ENCODE assay signal across 20 mouse cellular contexts in the genomic region with DNA sequence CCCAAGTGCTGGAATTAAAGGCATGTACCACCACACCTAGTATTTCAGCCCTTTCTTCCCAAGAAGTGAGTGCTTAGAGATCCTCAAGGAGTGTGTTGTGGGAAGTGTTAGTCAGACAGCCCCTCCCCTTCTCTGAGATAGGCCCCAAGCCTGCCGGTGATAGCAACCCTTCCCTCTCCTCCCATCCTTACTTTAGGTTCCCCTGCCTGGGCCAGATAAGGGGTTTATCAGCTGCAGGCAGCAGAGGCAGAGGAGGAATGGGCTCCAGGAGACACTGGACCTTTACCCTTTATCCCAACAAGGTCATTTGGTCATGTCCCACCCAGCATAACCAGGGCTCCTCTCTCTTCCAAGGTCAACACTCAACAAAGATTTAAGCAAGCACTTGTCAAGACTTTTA. TPM values are rescaled to one million over a fixed set of nuclear protein-coding genes. Genes with fewer than 3 reads are reported as not detected.
DNase-seq lines count a peak whose midpoint lies in the region; ATAC-seq lines count a peak whose summit lies in the region.
"Had no signal": no experiment of that assay in that cellular context is flagged by ENCODE, and none has a peak within 500 bp of the region (broad histone marks: within the 10 kb centered on the region; RNA-seq: fewer than 3 reads in every experiment).

No protein-coding gene starts in this region.

- peak overlapping the region; percentile 85 for H3K4me2 ChIP-seq in heart, embryonic 13.5 days
- no peak overlapping the region for H3K4me2 ChIP-seq in intestine, embryonic 16.5 days (ENCODE audit: low read depth, low read length)
- H3K4me2 ChIP-seq: forebrain, embryonic 15.5 days; lung, embryonic 15.5 days; neural tube, embryonic 13.5 days had no signal

- 0 out of 2 replicates have a peak overlapping the region, but pooled peaks have one; percentile 48 for H3K9ac ChIP-seq in heart, embryonic 13.5 days
- H3K9ac ChIP-seq in intestine, embryonic 16.5 days (ENCODE audit: low read depth, low read length), result no peak overlapping the region
- H3K9ac ChIP-seq: forebrain, embryonic 15.5 days; lung, embryonic 15.5 days; neural tube, embryonic 13.5 days had no signal

- intact Hi-C loops in gastrocnemius, postnatal 14 days (cut with DNase I; ENCODE audit: low total_unique reads), result loop anchor here (5.0 kb wide), 1 partner anchor 51 kb away; no protein-coding TSS in a partner anchor

- H3K27ac ChIP-seq in heart, embryonic 13.5 days (replicated peaks), result peak overlapping the region; percentile 66
- no peak overlapping the region for H3K27ac ChIP-seq in intestine, embryonic 16.5 days (ENCODE audit: low read length)
- H3K27ac ChIP-seq: forebrain, embryonic 15.5 days; lung, embryonic 15.5 days; neural tube, embryonic 13.5 days had no signal

- ATAC-seq in heart, embryonic 13.5 days (ENCODE audit: extremely low read depth, insufficient number of reproducible peaks, low FRiP score, low TSS enrichment), result peak; percentile 43; the same call in 1 of the 2 replicates
- ATAC-seq in intestine, embryonic 16.5 days, result peak; percentile 32
- ATAC-seq: forebrain, embryonic 15.5 days; midbrain, embryonic 16.5 days had no signal

- H3K4me3 ChIP-seq in heart, embryonic 13.5 days, result peak overlapping the region; percentile 53
- no peak overlapping the region for H3K4me3 ChIP-seq in intestine, embryonic 16.5 days (ENCODE audit: low read length)
- H3K4me3 ChIP-seq: forebrain, embryonic 15.5 days; lung, embryonic 15.5 days; neural tube, embryonic 13.5 days had no signal

- 0% methylated on average over 1 of the region's 1 CpGs for WGBS in heart, embryonic 13.5 days
- 30% methylated on average over 1 of the region's 1 CpGs for WGBS in intestine, embryonic 16.5 days

- no peaks in the 10 kb centered on the region for H3K9me3 ChIP-seq in heart, embryonic 13.5 days
- no peaks in the 10 kb centered on the region for H3K9me3 ChIP-seq in intestine, embryonic 16.5 days (ENCODE audit: control insufficient read depth, low read length)
- H3K9me3 ChIP-seq: forebrain, embryonic 15.5 days; lung, embryonic 15.5 days; neural tube, embryonic 13.5 days had no signal

- H3K36me3 ChIP-seq in heart, embryonic 13.5 days, result peaks cover 30% of the 10 kb centered on the region
- peaks cover 10% of the 10 kb centered on the region for H3K36me3 ChIP-seq in intestine, embryonic 16.5 days (ENCODE audit: control insufficient read depth, insufficient read depth, low read length)

- H3K4me1 ChIP-seq in heart, embryonic 13.5 days, result peaks cover 17% of the 10 kb centered on the region
- peaks cover 11% of the 10 kb centered on the region for H3K4me1 ChIP-seq in intestine, embryonic 16.5 days (ENCODE audit: control insufficient read depth, insufficient read depth, low read length)

- H3K27me3 ChIP-seq in heart, embryonic 13.5 days (replicated peaks), result no peaks in the 10 kb centered on the region
- no peaks in the 10 kb centered on the region for H3K27me3 ChIP-seq in intestine, embryonic 16.5 days (replicated peaks; ENCODE audit: control insufficient read depth, insufficient read depth, low read length)
- H3K27me3 ChIP-seq: forebrain, embryonic 15.5 days; lung, embryonic 15.5 days had no signal

- DNase-seq in heart, adult 8-10 months (ENCODE audit: low spot score), result no peak
- peak; percentile 66 for DNase-seq in MEL-GATA-1-ER (ENCODE audit: extremely low read depth, low read depth)
- peak; percentile 66 to 70 for DNase-seq in spleen, postnatal 14 days (ENCODE audit: low spot score in 2 of 2)
- no peak for DNase-seq in thymus, postnatal 25 days
- no peak for DNase-seq in gastrocnemius, postnatal 14 days
- no peak for DNase-seq in thymus, postnatal 0 days (ENCODE audit: low spot score)
- DNase-seq: adrenal gland, postnatal 14 days; cerebellum, adult 2 months; gastrocnemius, postnatal 10 days; heart, postnatal 14 days; kidney, adult 2 months; right cerebral cortex, adult 18-20 months had no signal

RNA-seq across cellular contexts. Expression of gene Nfe2, which starts 6.6 kb away (rescaled TPM):
- polyA plus RNA-seq in heart, embryonic 13.5 days (2015; fragmentation: Nextera tagmentation; extraction: Ambion mirVana), result 7.2 and 8.2 TPM in 2 replicates
- total RNA-seq in heart, adult 8-10 months (2022), result 1 to 10 TPM in 2 of 4 experiments, under 1 TPM in 2; 0.31 to 2.6 (median 0.88) TPM
- 3.4 and 5.2 TPM in 2 replicates for polyA plus RNA-seq in intestine, embryonic 16.5 days (2015; fragmentation: Nextera tagmentation; extraction: Ambion mirVana)
- not detected for total RNA-seq in gastrocnemius, postnatal 14 days (2021)
- polyA plus RNA-seq in thymus, postnatal 0 days (2015; fragmentation: Nextera tagmentation; extraction: Ambion mirVana), result 8.0 and 9.1 TPM in 2 replicates
- total RNA-seq: layer of hippocampus, adult 18-20 months; left cerebral cortex, postnatal 10 days had no signal

RNA-seq across cellular contexts. Expression of gene Hnrnpa1, which starts 11.4 kb away (rescaled TPM):
- polyA plus RNA-seq in heart, embryonic 13.5 days (2015; fragmentation: Nextera tagmentation; extraction: Ambion mirVana), result 500 and 519 TPM in 2 replicates
- total RNA-seq in heart, adult 8-10 months (2022), result 100 to 1,000 TPM; 134 to 164 (median 150) TPM
- polyA plus RNA-seq in intestine, embryonic 16.5 days (2015; fragmentation: Nextera tagmentation; extraction: Ambion mirVana), result 472 and 503 TPM in 2 replicates
- total RNA-seq in gastrocnemius, postnatal 14 days (2021), result 100 to 1,000 TPM; 110 to 114 TPM
- polyA plus RNA-seq in thymus, postnatal 0 days (2015; fragmentation: Nextera tagmentation; extraction: Ambion mirVana), result 683 and 713 TPM in 2 replicates

RNA-seq across cellular contexts. Expression of gene Cbx5, which starts 12.0 kb away (rescaled TPM):
- polyA plus RNA-seq in heart, embryonic 13.5 days (2015; fragmentation: Nextera tagmentation; extraction: Ambion mirVana), result 91.9 and 97.2 TPM in 2 replicates
- 10 to 100 TPM; 52.4 to 59.1 (median 57.0) TPM for total RNA-seq in heart, adult 8-10 months (2022)
- polyA plus RNA-seq in intestine, embryonic 16.5 days (2015; fragmentation: Nextera tagmentation; extraction: Ambion mirVana), result 60.0 and 70.4 TPM in 2 replicates
- total RNA-seq in gastrocnemius, postnatal 14 days (2021), result 10 to 100 TPM; 29.9 to 41.5 TPM
- 55.7 and 60.1 TPM in 2 replicates for polyA plus RNA-seq in thymus, postnatal 0 days (2015; fragmentation: Nextera tagmentation; extraction: Ambion mirVana)

RNA-seq across cellular contexts. Expression of gene Copz1, which starts 20.9 kb away (rescaled TPM):
- polyA plus RNA-seq in heart, embryonic 13.5 days (2015; fragmentation: Nextera tagmentation; extraction: Ambion mirVana), result 163 and 178 TPM in 2 replicates
- total RNA-seq in heart, adult 8-10 months (2022), result 10 to 100 TPM; 48.9 to 55.0 (median 49.4) TPM
- polyA plus RNA-seq in intestine, embryonic 16.5 days (2015; fragmentation: Nextera tagmentation; extraction: Ambion mirVana), result 297 and 298 TPM in 2 replicates
- 10 to 100 TPM; 38.0 to 38.5 TPM for total RNA-seq in gastrocnemius, postnatal 14 days (2021)
- 188 and 210 TPM in 2 replicates for polyA plus RNA-seq in thymus, postnatal 0 days (2015; fragmentation: Nextera tagmentation; extraction: Ambion mirVana)

RNA-seq across cellular contexts. Expression of gene Gpr84, which starts 58.8 kb away (rescaled TPM):
- 0.28 and 0.36 TPM in 2 replicates for polyA plus RNA-seq in heart, embryonic 13.5 days (2015; fragmentation: Nextera tagmentation; extraction: Ambion mirVana)
- total RNA-seq in heart, adult 8-10 months (2022), result not detected
- 0.09 and 0.20 TPM in 2 replicates for polyA plus RNA-seq in intestine, embryonic 16.5 days (2015; fragmentation: Nextera tagmentation; extraction: Ambion mirVana)
- not detected for total RNA-seq in gastrocnemius, postnatal 14 days (2021)
- polyA plus RNA-seq in thymus, postnatal 0 days (2015; fragmentation: Nextera tagmentation; extraction: Ambion mirVana), result 0.06 TPM in 1 of 2 replicates, not detected in the other
- total RNA-seq: adrenal gland, postnatal 14 days; heart, postnatal 14 days had no signal

Comparison
In these comparisons a context has a peak if more than half of its experiments do, and no peak if none do; other contexts are left out.
1. DNase-seq: peak in MEL-GATA-1-ER (single experiment) and spleen, postnatal 14 days (2 of 2); none in heart, adult 8-10 months (single experiment), thymus, postnatal 25 days (single experiment), gastrocnemius, postnatal 14 days (single experiment) and thymus, postnatal 0 days (single experiment).